Mouse (Mus musculus): ENCODE measurements around the gene Zyg11b.

DNA sequence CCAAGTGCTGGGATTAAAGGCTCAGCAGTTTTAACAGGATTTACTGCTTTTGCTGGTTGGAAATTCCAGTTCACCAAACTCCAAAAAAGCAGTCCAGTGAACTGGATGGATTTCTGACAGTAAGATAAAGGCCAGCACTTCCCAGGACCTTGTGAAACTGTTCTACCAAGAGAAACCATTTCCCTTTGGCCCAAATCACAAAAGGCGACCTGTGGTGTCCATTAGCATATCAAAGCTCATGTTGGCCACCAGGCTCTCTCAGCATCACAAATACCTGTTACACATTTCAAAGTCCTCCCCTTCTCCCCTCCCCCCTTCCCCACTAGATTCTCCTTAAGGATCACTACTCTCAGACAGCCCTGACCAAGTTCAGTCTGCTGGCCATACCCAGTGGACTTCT, 118.6 kb downstream of the Zyg11b start:
- TF ChIP-seq CTCF (IDR thresholded peaks at IDR 0.05; ENCODE audit: low read depth) (no peak), EP300 (IDR thresholded peaks at IDR 0.05; ENCODE audit: low read depth) (no peak)

All from heart, postnatal 0 days (tissue).